8 mouse cellular contexts compared by ENCODE assay signal in genomic region chr14:68966758-68967157, GRCm38 (mm10).
DNase-seq lines count a peak whose midpoint lies in the region; ATAC-seq lines count a peak whose summit lies in the region.

No protein-coding gene starts in this region.

- ATAC-seq in frontal cortex, adult (ENCODE audit: low TSS enrichment): peak; percentile 69
- ATAC-seq in hematopoietic stem cell, adult 5-6 weeks (replicated peaks in 1 of 2; ENCODE audit: insufficient read depth in 1 of 2, low FRiP score in 2 of 2, low TSS enrichment in 1 of 2, low read depth in 1 of 2, poor library complexity in 2 of 2, severe bottlenecking in 2 of 2): peak; percentile 53 to 71; a peak in 3 of 4 replicates

- DNase-seq in frontal cortex, postnatal 14 days (ENCODE audit: low spot score in 2 of 2): no peak
- peak; percentile 9 to 37 for DNase-seq in urinary bladder, adult 18-20 months (ENCODE audit: low spot score in 2 of 2)
- DNase-seq in urinary bladder, postnatal 10 days (ENCODE audit: low spot score): no peak
- DNase-seq in cerebellum, postnatal 10 days: peak; percentile 80 to 81
- peak; percentile 80 for DNase-seq in lung, postnatal 10 days
- peak; percentile 63 to 66 for DNase-seq in spleen, postnatal 36 days (ENCODE audit: low spot score in 2 of 2)

Comparison
In these comparisons a context has a peak if more than half of its experiments do, and no peak if none do; other contexts are left out.
1. DNase-seq: peak in urinary bladder, adult 18-20 months (2 of 2), cerebellum, postnatal 10 days (2 of 2), lung, postnatal 10 days (single experiment) and spleen, postnatal 36 days (2 of 2); none in frontal cortex, postnatal 14 days (0 of 2) and urinary bladder, postnatal 10 days (single experiment).